Mouse (Mus musculus) liver, postnatal 0 days (tissue): ENCODE measurements at regions not wholly inside any gene's neighbourhood (a gene's known extent, or its start where the extent isn't known, plus 50 kb on each side); places are given as distances from the start of the nearest gene placed in this dataset.

Experiments
- CTCF ChIP-seq: sonication (generic); IDR thresholded peaks from 2 replicates; pipeline ENCODE4 v1.5.1; 2016; ENCODE audit warnings: antibody characterized with exemption, low read depth
- EP300 ChIP-seq: IDR thresholded peaks from 2 replicates; pipeline ENCODE4 v1.6.1; 2016; ENCODE audit warnings: antibody characterized with exemption, low read depth, mild to moderate bottlenecking

DNA sequence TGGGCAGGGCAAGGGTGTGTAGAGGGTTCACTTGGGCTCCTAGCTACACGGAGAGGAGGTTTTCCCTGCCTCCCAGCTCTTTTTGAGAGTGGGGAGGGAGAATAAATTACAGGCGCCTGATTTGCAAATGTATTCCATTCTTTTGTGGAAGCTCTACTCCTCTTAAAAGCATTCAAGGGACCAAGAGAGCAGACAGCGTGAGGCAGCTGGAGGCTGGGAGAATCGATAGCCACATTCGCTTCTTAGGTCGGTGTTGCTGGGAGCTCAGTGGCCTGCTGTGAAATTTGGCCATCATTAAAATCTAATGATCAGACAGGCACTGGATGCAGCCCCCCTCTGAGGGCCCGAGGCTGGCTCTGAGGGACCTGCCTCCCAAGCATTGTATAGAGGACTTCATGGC lies 92.8 kb downstream of the Kif26a start:
- TF ChIP-seq CTCF (no peak), EP300 (no peak)
